Mouse (Mus musculus) adrenal gland, adult 8-10 months (tissue): ENCODE results near the gene Por. TPM values are rescaled to one million over a fixed set of nuclear protein-coding genes. Genes with fewer than 3 reads are reported as not detected.

Experiments
- DNase-seq: peaks from one replicate; pipeline ENCODE4 v3.0.0; 2022
- total RNA-seq, 4 experiments: library from RNA; stranded (reverse); gene quantifications; 2 replicates each; pipeline ENCODE4 v1.2.4; 2022

Gene Por
- total RNA-seq, 4 experiments from 2014 or later, result 229 to 400 (median 271) TPM

DNA sequence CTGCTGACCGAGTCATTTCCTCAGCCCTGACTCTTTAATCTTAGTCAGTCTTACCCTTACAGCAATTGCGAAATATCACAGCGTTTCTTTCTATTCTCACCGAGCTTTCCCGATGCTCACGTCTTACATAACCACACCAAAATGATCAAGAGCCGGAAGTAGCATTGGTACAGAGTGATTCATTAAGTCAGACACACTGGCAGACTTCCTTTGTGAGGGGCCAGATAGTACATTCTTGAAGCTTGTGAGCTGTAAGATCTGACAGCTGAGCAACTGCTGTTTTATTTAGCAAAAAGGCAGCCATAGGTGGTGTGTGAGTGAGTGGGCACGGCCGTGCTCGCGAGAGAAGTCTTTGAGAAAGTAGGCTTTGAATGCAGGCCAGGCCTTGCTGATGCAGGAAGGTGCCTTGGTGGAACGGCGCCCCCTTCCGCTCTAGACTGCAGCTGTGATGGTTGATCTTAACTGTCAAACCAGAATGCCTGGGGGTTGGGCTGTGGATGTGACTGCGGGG is 32.9 kb downstream of the Por start:
- peak; percentile 71 for DNase-seq

DNA sequence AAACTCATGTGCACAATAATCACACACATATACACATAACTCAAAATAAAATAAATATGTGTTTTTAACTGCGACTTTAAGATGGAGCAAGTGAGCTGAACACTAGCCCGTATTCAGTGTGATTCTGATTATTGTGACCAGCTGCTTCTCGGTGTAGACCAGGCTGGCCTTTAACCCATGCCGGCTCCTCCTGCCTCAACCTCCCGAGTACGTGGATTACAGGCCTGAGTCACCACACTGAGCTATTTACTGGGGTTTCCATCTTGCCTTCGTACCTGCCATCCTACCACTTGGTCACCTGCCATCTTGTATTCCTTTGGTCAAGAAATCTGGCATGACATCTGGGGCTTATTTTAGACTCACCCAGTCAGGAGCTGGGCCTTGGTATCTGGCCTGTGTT is 33.6 kb downstream of the Por start:
- DNase-seq, result no peak

- no peak for DNase-seq
Observed at GRCm38 (mm10) chr5:135705383-135705782, 35.5 kb downstream of the Por start.

GRCm38 (mm10) chr5:135707039-135707438 is 37.2 kb downstream of the Por start:
- no peak for DNase-seq

DNA sequence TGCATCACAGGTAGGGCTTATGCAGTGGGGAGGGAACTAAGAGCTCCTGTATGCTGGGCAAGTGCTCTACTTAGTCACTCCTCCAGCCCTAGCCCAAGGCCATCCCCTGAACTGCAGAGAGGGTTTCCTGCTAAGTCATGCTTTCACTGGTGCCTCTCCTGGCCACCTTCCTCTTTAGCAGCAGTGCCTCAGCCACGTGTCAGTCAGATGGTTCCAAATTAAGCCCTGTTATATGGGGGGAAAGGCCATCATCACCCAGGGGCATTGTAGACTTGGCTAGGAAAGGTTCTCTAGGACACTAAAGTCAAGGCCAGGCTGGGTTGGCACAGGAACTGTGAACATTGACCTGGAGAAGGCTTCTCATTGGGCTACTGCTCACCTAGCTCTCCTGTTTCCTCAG is 38.0 kb downstream of the Por start:
- DNase-seq, result peak; percentile 83

DNA sequence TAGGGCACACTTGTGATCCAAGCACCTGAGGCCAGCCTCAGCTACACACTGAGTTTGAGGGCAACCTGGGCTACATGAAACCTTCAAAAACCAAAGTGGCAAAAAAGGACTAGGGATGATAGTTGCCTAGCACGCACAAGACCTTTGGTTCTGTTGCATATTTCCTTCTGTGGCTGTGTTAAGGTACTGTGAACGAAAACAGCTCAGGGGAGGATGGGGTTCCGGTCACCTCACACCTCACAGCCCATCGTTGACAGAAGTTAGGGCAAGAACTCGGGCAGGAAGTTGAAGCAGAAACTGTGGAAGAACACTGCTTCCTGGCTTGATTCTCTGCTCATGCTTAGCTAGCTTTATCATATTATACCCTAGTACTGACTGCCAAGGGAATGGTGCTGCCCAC is 39.9 kb downstream of the Por start:
- no peak for DNase-seq

DNA sequence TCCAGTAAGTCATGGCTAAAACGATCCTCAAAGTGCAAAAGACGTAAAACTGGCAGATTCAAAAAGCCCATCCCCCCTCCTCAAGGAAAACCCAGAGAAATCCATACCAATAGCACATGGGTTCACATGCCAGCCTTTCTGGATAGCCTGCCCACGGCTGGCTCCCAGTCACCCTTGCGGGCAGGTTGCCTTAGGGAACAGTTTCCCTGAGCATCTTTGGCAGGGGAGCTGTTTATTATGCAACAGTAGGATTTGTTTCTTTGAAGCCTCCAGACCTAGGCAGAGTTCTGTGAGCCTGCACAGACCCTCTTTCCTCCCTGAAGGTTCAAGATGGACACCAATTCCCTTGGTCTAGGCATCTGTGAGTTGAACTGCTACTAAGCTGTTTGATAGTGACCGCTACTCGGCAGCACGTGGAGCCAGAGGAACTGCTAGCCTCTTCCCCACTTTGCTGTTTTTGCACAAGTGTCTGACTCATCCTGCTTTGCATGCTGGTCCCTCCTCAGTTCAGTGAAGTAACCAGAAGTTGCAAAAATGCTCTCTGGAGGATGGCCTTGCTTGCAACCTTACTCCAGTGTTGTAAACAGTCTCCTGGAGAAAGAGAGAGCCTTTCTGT is 40.9 kb downstream of the Por start:
- DNase-seq, result peak; percentile 77

- DNase-seq, result no peak
Observed at GRCm38 (mm10) chr5:135711582-135712355, 41.9 kb downstream of the Por start.

DNA sequence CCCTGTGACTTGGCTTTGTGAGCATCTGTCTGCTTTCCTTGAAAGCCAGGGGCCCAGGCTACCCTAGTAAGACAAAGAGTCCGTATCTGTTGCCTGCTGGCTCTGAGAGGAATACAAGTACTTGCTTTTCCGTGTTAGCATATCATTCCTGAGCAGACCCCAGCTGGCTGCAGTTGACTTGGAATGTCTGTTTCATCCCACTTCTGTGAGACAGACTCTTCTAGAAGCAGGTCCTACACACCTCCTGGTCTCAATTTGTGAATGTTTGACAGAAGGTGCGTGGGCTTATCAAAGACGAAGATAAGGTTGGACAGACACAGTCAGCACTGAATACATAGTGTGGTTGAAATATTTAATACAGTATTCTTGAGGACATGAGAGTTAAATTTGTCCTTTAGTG is 43.0 kb downstream of the Por start:
- DNase-seq, result no peak

DNA sequence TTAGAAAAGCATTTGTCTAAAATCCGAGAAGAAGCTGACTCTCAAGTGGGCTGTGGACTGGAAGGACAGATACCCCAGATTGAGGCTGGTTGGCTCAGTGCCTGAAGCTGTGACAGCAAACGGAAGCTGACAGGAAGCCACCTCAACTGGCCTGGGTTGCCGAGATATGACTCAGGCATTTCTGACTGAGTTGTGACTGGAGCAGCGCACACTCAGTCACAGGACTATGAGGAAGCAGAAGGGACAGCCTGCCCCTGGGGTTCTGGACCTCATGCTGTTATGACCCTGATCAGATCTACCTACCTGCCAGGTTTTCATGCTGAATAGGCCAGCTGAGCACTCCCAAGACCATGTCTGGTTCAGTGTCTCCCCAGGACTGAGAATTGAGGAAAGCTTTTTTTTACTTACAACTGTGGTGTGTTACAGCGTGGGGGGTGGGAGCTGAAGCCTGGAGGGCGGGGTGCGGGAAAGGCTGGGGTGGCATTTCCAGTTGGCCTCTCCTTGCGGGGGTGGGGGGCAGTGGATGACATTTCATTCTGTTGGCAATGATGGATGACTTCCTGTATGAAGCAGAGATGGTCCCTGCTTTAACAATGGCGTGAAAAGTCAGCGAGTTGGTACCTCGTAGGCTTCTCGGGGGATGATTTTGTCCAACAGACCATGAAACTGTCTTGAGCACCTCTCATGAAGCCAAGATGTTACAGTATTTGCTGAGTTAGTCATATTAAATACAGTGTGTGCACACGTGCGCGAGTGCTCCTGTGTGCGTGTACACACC is 43.8 kb downstream of the Por start:
- peak; percentile 85 for DNase-seq

GRCm38 (mm10) chr5:135715624-135716023 is 45.8 kb downstream of the Por start:
- DNase-seq, result no peak

GRCm38 (mm10) chr5:135719586-135720120 is 49.8 kb downstream of the Por start:
- no peak for DNase-seq

DNA sequence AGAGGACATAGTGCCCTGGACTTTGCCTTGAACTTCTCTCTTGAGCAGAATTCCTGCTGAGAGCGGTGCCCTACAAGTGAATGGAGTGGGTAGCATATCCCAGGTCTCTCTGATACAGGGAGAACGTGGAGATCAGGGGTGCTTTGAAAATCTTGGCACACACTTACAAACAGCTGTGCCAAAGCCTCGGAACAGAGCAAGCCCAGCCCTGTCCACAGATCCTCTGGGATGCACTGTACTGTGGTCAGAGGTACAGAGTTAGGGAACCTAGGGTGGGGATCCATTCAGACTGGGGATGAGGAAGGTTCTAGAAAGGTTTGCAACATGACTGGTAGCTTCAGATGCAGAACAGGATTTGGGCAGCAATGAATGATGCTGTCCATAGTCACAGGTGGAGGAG is 50.3 kb downstream of the Por start:
- no peak for DNase-seq

GRCm38 (mm10) chr5:135721076-135721475 is 51.2 kb downstream of the Por start:
- DNase-seq, result no peak

GRCm38 (mm10) chr5:135722121-135722520 is 52.3 kb downstream of the Por start:
- DNase-seq, result peak; percentile 89

DNA sequence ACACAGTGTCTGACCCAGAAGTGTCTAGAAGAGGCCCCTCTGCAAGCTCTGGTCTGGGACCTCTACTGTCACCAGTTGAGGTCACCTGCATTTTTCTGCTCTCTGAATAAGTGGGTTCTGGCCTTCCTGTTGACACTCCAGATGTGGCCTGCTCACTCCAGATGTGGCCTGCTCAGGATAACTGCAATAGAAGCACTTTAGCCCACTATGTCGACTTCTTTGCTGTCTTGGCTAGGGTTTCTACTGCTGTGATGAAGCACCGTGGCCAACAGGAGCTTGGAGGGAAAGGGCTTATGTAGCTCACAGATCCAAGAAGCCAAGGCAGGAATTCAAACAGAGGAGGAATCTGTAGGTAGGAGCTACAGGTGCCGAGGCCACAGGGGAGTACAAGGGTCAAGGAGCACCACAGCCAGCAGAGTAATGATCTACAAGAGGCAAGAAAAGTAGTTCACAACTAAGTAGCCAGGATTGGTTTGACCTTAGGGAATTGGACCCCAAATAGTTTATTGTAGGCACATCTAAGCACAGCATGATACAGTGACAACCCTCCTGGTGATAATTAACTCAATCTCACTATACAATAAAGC is 53.4 kb downstream of the Por start:
- DNase-seq, result no peak

- DNase-seq, result no peak
Observed at GRCm38 (mm10) chr5:135724536-135725322, 54.9 kb downstream of the Por start.

DNA sequence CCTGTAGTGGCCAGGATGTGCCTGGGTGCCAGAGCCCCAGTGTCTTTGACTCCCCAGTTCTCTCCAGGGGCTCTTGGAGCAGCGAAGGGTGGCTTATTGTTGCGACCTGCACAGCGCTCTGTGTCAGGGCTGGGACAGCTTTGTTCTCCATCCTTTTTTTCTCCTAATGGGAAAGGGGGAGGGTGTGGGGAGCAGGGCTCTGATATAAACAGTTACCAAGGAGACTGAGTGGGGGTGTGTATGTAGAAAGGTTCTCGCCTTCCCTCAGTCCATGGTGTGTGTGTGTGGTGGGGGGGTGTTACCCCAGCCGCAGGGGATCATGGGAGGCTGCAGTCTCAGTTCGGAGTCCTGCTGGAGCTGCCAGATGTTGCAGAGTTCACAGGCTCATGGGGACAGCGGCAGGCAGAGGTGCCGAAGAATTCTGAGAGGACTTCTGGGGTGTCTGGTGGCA is 55.6 kb downstream of the Por start:
- DNase-seq, result no peak

DNA sequence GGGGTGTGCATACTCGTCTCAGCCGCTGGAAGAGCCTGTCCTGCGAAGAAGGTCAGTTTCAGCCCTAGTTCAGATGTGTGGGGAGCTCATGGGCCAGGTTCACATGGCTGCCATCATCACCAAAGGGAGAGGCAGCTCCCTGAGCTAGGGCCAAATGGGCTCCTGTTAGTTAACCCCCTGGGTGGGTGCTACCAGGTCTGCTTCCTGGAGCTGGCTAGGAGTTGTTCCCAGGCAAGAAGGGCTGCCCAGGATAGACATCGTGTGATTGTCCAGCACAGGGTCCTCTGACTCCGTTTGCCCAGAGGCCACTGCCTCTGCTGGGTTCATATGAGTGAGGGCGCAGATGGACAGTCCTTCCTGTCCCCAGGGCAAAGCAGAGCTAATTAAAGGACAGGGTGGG is 56.2 kb downstream of the Por start:
- no peak for DNase-seq

DNA sequence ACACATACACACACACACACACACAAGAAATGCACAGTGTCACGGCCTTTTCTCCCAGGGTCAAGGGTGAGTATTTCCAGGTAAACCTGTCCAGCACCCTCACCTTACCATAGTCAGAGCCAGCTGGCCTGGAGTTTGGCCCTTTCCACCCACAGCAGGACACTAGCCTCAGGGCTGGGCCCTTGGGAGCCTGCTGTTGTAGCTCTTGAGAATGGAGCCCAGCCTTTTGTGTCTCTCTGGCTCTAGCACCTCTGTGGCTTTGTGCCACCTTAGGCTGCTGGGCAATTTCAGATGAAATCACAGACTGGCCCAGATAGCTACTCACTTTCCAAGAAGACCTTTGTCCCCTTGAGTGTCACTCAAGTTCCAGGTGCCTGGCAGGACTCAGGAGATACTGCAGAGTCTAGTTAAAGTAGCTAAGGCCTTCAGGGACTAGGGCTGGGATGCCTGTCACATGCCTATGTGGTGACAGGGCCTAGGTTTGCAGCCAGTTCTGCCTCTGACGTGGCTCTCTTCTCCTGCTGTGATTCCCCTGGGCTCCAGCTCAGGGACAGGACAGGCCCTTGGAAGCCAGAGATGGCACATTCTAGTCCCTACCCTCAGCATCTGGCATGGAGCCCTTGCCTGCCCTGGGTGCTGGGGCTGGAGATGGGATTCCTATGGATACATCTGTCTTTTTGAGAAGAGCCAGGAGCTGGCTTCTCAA is 57.0 kb downstream of the Por start:
- peak; percentile 79 for DNase-seq

- no peak for DNase-seq
Observed at GRCm38 (mm10) chr5:135727871-135728270, 58.0 kb downstream of the Por start.
